Mouse (Mus musculus) ES-E14 (cell line): ENCODE results near the gene Nrcam.

Experiments
- CHD2 ChIP-seq: IDR thresholded peaks from 2 replicates; pipeline ENCODE4 v1.6.1; 2014; ENCODE audit warnings: mild to moderate bottlenecking, low read depth, low read length, inconsistent platforms
- MAFK ChIP-seq: IDR thresholded peaks from 2 replicates; pipeline ENCODE4 v1.6.1; 2014; ENCODE audit warnings: mild to moderate bottlenecking, low read depth, low read length, inconsistent platforms; ENCODE audit not compliant: insufficient read depth
- ZC3H11A ChIP-seq: IDR thresholded peaks from 2 replicates; pipeline ENCODE4 v1.6.1; 2012; ENCODE audit warnings: low read depth, mild to moderate bottlenecking, inconsistent platforms, low read length, borderline replicate concordance
- ZNF384 ChIP-seq: IDR thresholded peaks from 2 replicates; pipeline ENCODE4 v1.6.1; 2012; ENCODE audit warnings: low read depth, low read length, inconsistent platforms

GRCm38 (mm10) chr12:44515066-44515465 is 186.4 kb downstream of the Nrcam start:
- TF ChIP-seq CHD2, result no peak
- no peak for TF ChIP-seq ZC3H11A
- TF ChIP-seq MAFK, result no peak
- TF ChIP-seq ZNF384, result no peak
